In genomic region chr5:77348901-77349300, GRCm38 (mm10) we compare ENCODE assay signal across 24 mouse cellular contexts.
"Had no signal": no experiment of that assay in that cellular context is flagged by ENCODE, and none has a peak within 500 bp of the region (broad histone marks: within the 10 kb centered on the region; RNA-seq: fewer than 3 reads in every experiment).

No protein-coding gene starts in this region.

- H3K27me3 ChIP-seq: heart, embryonic 15.5 days; hindbrain, embryonic 15.5 days; limb, embryonic 13.5 days; limb, embryonic 15.5 days had no signal

- H3K9ac ChIP-seq: heart, embryonic 13.5 days; heart, embryonic 15.5 days; hindbrain, embryonic 13.5 days; hindbrain, embryonic 15.5 days; limb, embryonic 13.5 days; limb, embryonic 15.5 days; liver, embryonic 12.5 days; liver, embryonic 14.5 days had no signal

- H3K4me2 ChIP-seq: heart, embryonic 11.5 days; heart, embryonic 13.5 days; heart, embryonic 15.5 days; hindbrain, embryonic 13.5 days; hindbrain, embryonic 15.5 days; limb, embryonic 13.5 days; limb, embryonic 15.5 days; liver, embryonic 12.5 days had no signal

- H3K27ac ChIP-seq: heart, adult 2 months; heart, embryonic 13.5 days; heart, embryonic 15.5 days; hindbrain, embryonic 13.5 days; hindbrain, embryonic 15.5 days; hindbrain, postnatal 0 days; limb, embryonic 13.5 days; limb, embryonic 15.5 days; liver, embryonic 12.5 days; liver, embryonic 14.5 days had no signal

- ATAC-seq: hindbrain, postnatal 0 days; intestine, embryonic 16.5 days; liver, embryonic 12.5 days had no signal

- H3K4me3 ChIP-seq: heart, adult 2 months; heart, embryonic 13.5 days; heart, embryonic 15.5 days; hindbrain, embryonic 13.5 days; hindbrain, embryonic 15.5 days; limb, embryonic 13.5 days; limb, embryonic 15.5 days; liver, embryonic 12.5 days had no signal

- H3K4me1 ChIP-seq: heart, embryonic 13.5 days; heart, embryonic 15.5 days; hindbrain, embryonic 13.5 days; hindbrain, embryonic 15.5 days; limb, embryonic 15.5 days; liver, embryonic 12.5 days had no signal

- DNase-seq: gastrocnemius, postnatal 14 days; gastrocnemius, postnatal 36 days; heart, adult 2 months; heart, postnatal 14 days; heart, postnatal 36 days; kidney, adult 11 months; kidney, adult 2 months; kidney, adult 9 months; kidney, postnatal 14 days; kidney, postnatal 36 days; layer of hippocampus, adult 9-11 months; layer of hippocampus, postnatal 36 days; left cerebral cortex, postnatal 4 days had no signal

- H3K9me3 ChIP-seq: heart, embryonic 13.5 days; heart, embryonic 15.5 days; hindbrain, embryonic 13.5 days; hindbrain, embryonic 15.5 days; limb, embryonic 13.5 days; limb, embryonic 15.5 days; liver, embryonic 12.5 days had no signal
